Mouse (Mus musculus) CH12.LX (cell line): ENCODE measurements around the gene Rhbg. TPM values are rescaled to one million over a fixed set of nuclear protein-coding genes. Genes with fewer than 3 reads are reported as not detected.

ENCODE experiments used
- DNase-seq: peaks from one replicate; pipeline ENCODE4 v3.0.0-alpha.2; 2013; ENCODE audit errors: extremely low read depth
- H3K27ac ChIP-seq: 2 replicates; pipeline ENCODE4 v1.5.1; 2012; ENCODE audit warnings: low read depth, mild to moderate bottlenecking, control low read depth, moderate library complexity; ENCODE audit not compliant: insufficient read depth
- H3K27me3 ChIP-seq: replicated peaks from 2 replicates; pipeline ENCODE3; 2012; ENCODE audit warnings: inconsistent platforms
- H3K36me3 ChIP-seq, 2 experiments: replicated peaks in 1 of 2; 2 replicates each; pipeline versions ENCODE3 to v1.6.1; 2012; ENCODE audit warnings: inconsistent platforms in 1 of 2, low read length in 1 of 2, mild to moderate bottlenecking in 1 of 2, mixed read lengths in 1 of 2, moderate library complexity in 1 of 2; ENCODE audit not compliant: control insufficient read depth in 1 of 2, insufficient read depth in 1 of 2
- H3K4me1 ChIP-seq, 2 experiments: 2 replicates each; pipeline ENCODE4 v1.6.1; 2012; ENCODE audit warnings: inconsistent platforms in 1 of 2, moderate library complexity in 1 of 2; ENCODE audit not compliant: insufficient read depth in 2 of 2, control insufficient read depth in 1 of 2
- H3K4me2 ChIP-seq: 2 replicates; pipeline ENCODE4 v1.6.1; 2012; ENCODE audit warnings: low read depth, mild to moderate bottlenecking, control low read depth; ENCODE audit not compliant: poor library complexity, insufficient read depth, severe bottlenecking
- H3K4me3 ChIP-seq, 3 experiments: fragments of 150-350 bp in 1 of 3; sonication (generic) in 1 of 3; replicated peaks in 1 of 3; 2 replicates each; pipeline versions ENCODE3 to v1.5.1; 2011 to 2012; ENCODE audit warnings: low read depth in 2 of 3, low read length in 2 of 3, mild to moderate bottlenecking in 2 of 3, moderate library complexity in 2 of 3, control low read depth in 1 of 3, improper control_type of control experiment in 1 of 3, inconsistent platforms in 1 of 3, mixed read lengths in 1 of 3; ENCODE audit not compliant: poor library complexity in 1 of 3
- H3K79me2 ChIP-seq: replicated peaks from 2 replicates; pipeline ENCODE4 v1.6.1; 2012; ENCODE audit warnings: mild to moderate bottlenecking, moderate library complexity; ENCODE audit not compliant: control insufficient read depth, poor library complexity, insufficient read depth, severe bottlenecking; ENCODE audit errors: extremely low read depth
- H3K9ac ChIP-seq: 2 replicates; pipeline ENCODE4 v1.6.1; 2012; ENCODE audit warnings: low read depth, mild to moderate bottlenecking, control low read depth, moderate library complexity; ENCODE audit not compliant: insufficient read depth
- H3K9me3 ChIP-seq: replicated peaks from 2 replicates; pipeline ENCODE3; 2012; ENCODE audit warnings: low read length, inconsistent platforms, mixed read lengths
- BHLHE40 ChIP-seq: IDR thresholded peaks from 2 replicates; pipeline ENCODE4 v1.6.1; 2011; ENCODE audit warnings: mild to moderate bottlenecking, low read depth, low read length, improper control_type of control experiment
- CHD2 ChIP-seq: IDR thresholded peaks from 2 replicates; pipeline ENCODE4 v1.6.1; 2011; ENCODE audit warnings: low read length, improper control_type of control experiment
- CTCF ChIP-seq, 2 experiments: IDR thresholded peaks in 1 of 2; conservative IDR thresholded peaks in 1 of 2; 2 replicates each; pipeline ENCODE4 v1.5.1; 2011 to 2012; ENCODE audit warnings: low read depth in 2 of 2, low read length in 2 of 2, improper control_type of control experiment in 1 of 2, inconsistent platforms in 1 of 2, mild to moderate bottlenecking in 1 of 2, moderate library complexity in 1 of 2
- ELF1 ChIP-seq: IDR thresholded peaks from 2 replicates; pipeline ENCODE4 v1.6.1; 2014; ENCODE audit warnings: low read depth, mild to moderate bottlenecking, inconsistent platforms, low read length, improper control_type of control experiment
- ETS1 ChIP-seq: conservative IDR thresholded peaks from 2 replicates; pipeline ENCODE4 v1.6.1; 2012; ENCODE audit warnings: low read depth, mild to moderate bottlenecking, inconsistent platforms, low read length, improper control_type of control experiment, moderate library complexity
- MAX ChIP-seq: IDR thresholded peaks from 2 replicates; pipeline ENCODE4 v1.6.1; 2011; ENCODE audit warnings: low read length, improper control_type of control experiment
- MAZ ChIP-seq: IDR thresholded peaks from 2 replicates; pipeline ENCODE4 v1.6.1; 2012; ENCODE audit warnings: low read depth, mild to moderate bottlenecking, inconsistent platforms, low read length, improper control_type of control experiment, moderate library complexity
- MEF2A ChIP-seq: IDR thresholded peaks from 2 replicates; pipeline ENCODE4 v1.6.1; 2014; ENCODE audit warnings: low read depth, mild to moderate bottlenecking, inconsistent platforms, low read length, improper control_type of control experiment, borderline replicate concordance
- MYC ChIP-seq: IDR thresholded peaks from 2 replicates; pipeline ENCODE4 v1.6.1; 2011; ENCODE audit warnings: low read depth, mild to moderate bottlenecking, improper control_type of control experiment, low read length
- NELFE ChIP-seq: IDR thresholded peaks from 2 replicates; pipeline ENCODE4 v1.6.1; 2011; ENCODE audit warnings: low read depth, low read length, improper control_type of control experiment
- NRF1 ChIP-seq: IDR thresholded peaks from 2 replicates; pipeline ENCODE4 v1.6.1; 2014; ENCODE audit warnings: low read depth, mild to moderate bottlenecking, inconsistent platforms, low read length, improper control_type of control experiment, moderate library complexity
- POLR2A ChIP-seq: IDR thresholded peaks from 2 replicates; pipeline ENCODE4 v1.6.1; 2011; ENCODE audit warnings: low read depth, mild to moderate bottlenecking, improper control_type of control experiment, low read length
- RCOR1 ChIP-seq: conservative IDR thresholded peaks from 2 replicates; pipeline ENCODE4 v1.6.1; 2012; ENCODE audit warnings: low read depth, mild to moderate bottlenecking, inconsistent platforms, low read length, improper control_type of control experiment
- SIN3A ChIP-seq: IDR thresholded peaks from 2 replicates; pipeline ENCODE4 v1.6.1; 2012; ENCODE audit warnings: low read length, improper control_type of control experiment, inconsistent platforms
- SMC3 ChIP-seq: IDR thresholded peaks from 2 replicates; pipeline ENCODE4 v1.6.1; 2011; ENCODE audit warnings: low read depth, low read length, improper control_type of control experiment
- TBP ChIP-seq: conservative IDR thresholded peaks from 2 replicates; pipeline ENCODE4 v1.6.1; 2011; ENCODE audit warnings: low read depth, low read length, improper control_type of control experiment
- UBTF ChIP-seq: IDR thresholded peaks from 2 replicates; pipeline ENCODE4 v1.6.1; 2012; ENCODE audit warnings: low read depth, mild to moderate bottlenecking, inconsistent platforms, low read length, improper control_type of control experiment, moderate library complexity
- USF2 ChIP-seq: conservative IDR thresholded peaks from 2 replicates; pipeline ENCODE4 v1.6.1; 2011; ENCODE audit warnings: low read depth, low read length, improper control_type of control experiment
- ZNF384 ChIP-seq: IDR thresholded peaks from 2 replicates; pipeline ENCODE4 v1.6.1; 2012; ENCODE audit warnings: low read depth, low read length, improper control_type of control experiment, inconsistent platforms
- dilution Hi-C: fragments of 300-500 bp; cut with MboI; formaldehyde crosslinking; loops from 2 replicates; pipeline ENCODE4 v1.14.3; 2020; ENCODE audit warnings: low sequenced_read_pairs; ENCODE audit not compliant: extremely low pct_unique_long_range_greater_than_20kb, extremely low pct_ligation_motif_present
- in situ Hi-C: fragments of 300-500 bp; cut with MboI; formaldehyde crosslinking; loops from 3 replicates; pipeline ENCODE4 v1.14.3; 2019; ENCODE audit warnings: low sequenced_read_pairs, low pct_ligation_motif_present, low pct_unique_long_range_greater_than_20kb, mixed read lengths
- polyA plus RNA-seq: library from polyadenylated mRNA; unstranded; fragments of >175 nt; gene quantifications from 2 replicates; pipeline ENCODE4 v1.2.1, GENCODE M21; 2012; ENCODE audit warnings: low read depth; ENCODE audit not compliant: insufficient read length
- total RNA-seq, 2 experiments: library from RNA; depleted of rRNA; stranded (reverse); fragments of 300-350 nt in 1 of 2; fragments of >200 nt in 1 of 2; gene quantifications; 2 replicates each; pipeline ENCODE4 v1.2.3; 2012 to 2014

Rhbg gene
- total and polyA plus RNA-seq, 3 experiments: 0.08 TPM; not detected in 2

DNA sequence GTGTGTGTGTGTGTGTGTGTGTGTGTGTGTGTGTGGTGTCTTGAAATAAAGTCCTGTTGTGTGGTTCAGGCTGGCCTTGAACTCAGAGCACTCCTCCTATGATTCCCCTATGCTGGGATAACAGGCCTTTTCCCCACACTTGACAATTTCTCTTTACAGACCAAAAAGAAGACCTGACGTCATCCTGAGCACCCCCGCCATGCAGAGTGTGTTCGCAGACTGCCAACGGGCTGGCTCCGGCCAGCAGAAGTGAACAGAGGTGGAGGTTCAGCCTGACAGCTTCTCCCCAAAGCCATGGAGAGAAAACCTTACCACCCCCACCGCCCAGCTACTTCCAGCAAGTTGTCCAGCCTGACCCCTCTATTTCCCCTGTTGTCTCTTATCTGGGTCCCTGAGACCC is 25.0 kb downstream of the Rhbg start:
- H3K27ac ChIP-seq: no peak overlapping the region
- peaks cover 12 to 39% of the 10 kb centered on the region in 2 experiments for H3K4me1 ChIP-seq
- no peak overlapping the region for H3K9ac ChIP-seq
- H3K4me2 ChIP-seq: no peak overlapping the region
- H3K4me3 ChIP-seq: no peak overlapping the region
- no peaks in the 10 kb centered on the region for H3K79me2 ChIP-seq
- TF ChIP-seq CHD2 (no peak), ELF1 (no peak), RCOR1 (no peak), MYC (no peak), ETS1 (no peak), POLR2A (no peak), USF2 (no peak), ZNF384 (no peak), TBP (no peak), BHLHE40 (no peak)
- H3K9me3 ChIP-seq: no peaks in the 10 kb centered on the region
- in situ Hi-C loops (no loop called here), dilution Hi-C loops (no loop called here)
- no peaks in the 10 kb centered on the region for H3K36me3 ChIP-seq
- no peak for DNase-seq
- H3K27me3 ChIP-seq: peaks cover 60% of the 10 kb centered on the region

DNA sequence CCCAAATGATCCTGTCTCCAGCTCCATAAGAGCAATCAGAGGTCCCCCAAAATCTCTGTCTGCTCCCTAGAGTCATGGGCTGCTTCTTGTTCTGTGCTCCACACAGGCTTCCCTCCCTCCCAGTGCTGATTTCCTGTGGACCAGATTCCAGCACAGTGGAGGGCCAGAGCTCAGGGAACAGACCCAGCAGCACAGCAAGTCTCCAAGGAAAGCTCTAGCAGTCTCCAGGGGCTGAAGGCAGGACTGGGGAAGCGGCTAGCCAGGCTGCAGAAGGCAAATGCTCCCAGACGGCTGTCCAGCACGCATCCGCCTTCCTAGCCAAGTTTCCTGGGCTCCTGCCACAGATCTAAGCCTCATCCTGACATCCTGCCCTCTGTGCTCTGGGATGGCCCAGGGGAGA is 25.6 kb downstream of the Rhbg start:
- TF ChIP-seq NRF1 (no peak), CTCF (conservative IDR thresholded peaks at IDR 0.05 in 1 of 2, IDR thresholded peaks at IDR 0.05 in 1 of 2; ENCODE audit: low read depth in 2 of 2, low read length in 2 of 2) (no peak), SIN3A (no peak), SMC3 (no peak), BHLHE40 (no peak), UBTF (no peak), TBP (no peak), CHD2 (no peak), MAX (no peak), MAZ (no peak), MEF2A (no peak), NELFE (no peak)
- in situ Hi-C loops (no loop called here), dilution Hi-C loops (no loop called here)
- Histone ChIP-seq H3K4me1 (peaks cover 10 to 34% of the 10 kb centered on the region in 2 experiments), H3K36me3 (no peaks in the 10 kb centered on the region), H3K4me3 (no peak overlapping the region), H3K27me3 (peaks cover 65% of the 10 kb centered on the region), H3K9ac (no peak overlapping the region), H3K4me2 (no peak overlapping the region), H3K27ac (no peak overlapping the region), H3K9me3 (no peaks in the 10 kb centered on the region), H3K79me2 (no peaks in the 10 kb centered on the region)
- no peak for DNase-seq
